Mouse (Mus musculus) liver, postnatal 0 days (tissue): Measurements from ENCODE around the gene G2e3. TPM values are rescaled to one million over a fixed set of nuclear protein-coding genes. Genes with fewer than 3 reads are reported as not detected.

Experiments
- ATAC-seq: fragments of 200-750 bp; cut with Nextera tagmentation; 2 replicates; pipeline ENCODE4 v1.8.0; 2017; ENCODE audit warnings: mild to moderate bottlenecking, moderate library complexity
- DNase-seq: peaks from one replicate; pipeline ENCODE4 v3.0.0-alpha.2; 2016
- H3K27ac ChIP-seq: fragments of 300-500 bp; sonication (generic); 2 replicates; pipeline ENCODE4 v1.5.1; 2014; ENCODE audit warnings: antibody characterized with exemption, moderate library complexity, mild to moderate bottlenecking, low read depth
- H3K27me3 ChIP-seq: fragments of 300-500 bp; sonication (generic); 2 replicates; pipeline ENCODE4 v1.6.1; 2014; ENCODE audit warnings: low read length, control low read depth, mixed read lengths; ENCODE audit not compliant: insufficient read depth
- H3K36me3 ChIP-seq: fragments of 300-500 bp; sonication (generic); replicated peaks from 2 replicates; pipeline ENCODE4 v1.6.1; 2014; ENCODE audit warnings: mild to moderate bottlenecking, control low read depth, low read length, moderate library complexity, mixed read lengths; ENCODE audit not compliant: insufficient read depth
- H3K4me1 ChIP-seq: fragments of 300-500 bp; sonication (generic); 2 replicates; pipeline ENCODE4 v1.6.1; 2014; ENCODE audit warnings: antibody characterized with exemption, mild to moderate bottlenecking, control low read depth; ENCODE audit not compliant: insufficient read depth
- H3K4me2 ChIP-seq: fragments of 300-500 bp; sonication (generic); 2 replicates; pipeline ENCODE4 v1.6.1; 2014; ENCODE audit warnings: low read depth, mild to moderate bottlenecking, low read length, moderate library complexity, mixed read lengths
- H3K4me3 ChIP-seq: fragments of 300-500 bp; sonication (generic); 2 replicates; pipeline ENCODE4 v1.5.1; 2014; ENCODE audit warnings: low read depth, low read length
- H3K9ac ChIP-seq: fragments of 300-500 bp; sonication (generic); replicated peaks from 2 replicates; pipeline ENCODE4 v1.6.1; 2014; ENCODE audit warnings: mild to moderate bottlenecking, moderate library complexity
- H3K9me3 ChIP-seq: fragments of 300-500 bp; sonication (generic); 2 replicates; pipeline ENCODE4 v1.6.1; 2016; ENCODE audit warnings: mild to moderate bottlenecking, control low read depth, low read length, mixed read lengths
- CTCF ChIP-seq: sonication (generic); IDR thresholded peaks from 2 replicates; pipeline ENCODE4 v1.5.1; 2016; ENCODE audit warnings: antibody characterized with exemption, low read depth
- EP300 ChIP-seq: IDR thresholded peaks from 2 replicates; pipeline ENCODE4 v1.6.1; 2016; ENCODE audit warnings: antibody characterized with exemption, low read depth, mild to moderate bottlenecking
- WGBS: fragments of 180-500 bp; shearing (Covaris S2); extraction: QIAGEN DNeasy Blood & Tissue Kit; methylation state at CpG from one replicate; pipeline ENCODE4 v1.1.7; 2014; ENCODE audit not compliant: insufficient replicate concordance; 5-methylcytosine and 5-hydroxymethylcytosine counted together
- polyA plus RNA-seq: library from polyadenylated mRNA; unstranded; fragments of >200 nt; fragmentation: Nextera tagmentation; extraction: Ambion mirVana; gene quantifications from 2 replicates; pipeline ENCODE4 v1.2.1, GENCODE M21; 2015

G2e3 gene
- polyA plus RNA-seq, 1 experiment from 2014 or later: 6.8 TPM

GRCm38 (mm10) chr12:51355296-51355695, 7.4 kb downstream of the G2e3 start:
- ATAC-seq: no peak
- H3K36me3 ChIP-seq: peaks cover 69% of the 10 kb centered on the region
- H3K4me1 ChIP-seq: peaks cover 6% of the 10 kb centered on the region
- no peaks in the 10 kb centered on the region for H3K9me3 ChIP-seq
- 51% methylated on average over 8 of the region's 8 CpGs for WGBS
- DNase-seq: peak; percentile 22
- no peak overlapping the region for H3K4me3 ChIP-seq
- TF ChIP-seq EP300 (no peak), CTCF (no peak)
- H3K27ac ChIP-seq: no peak overlapping the region
- H3K27me3 ChIP-seq: no peaks in the 10 kb centered on the region
- no peak overlapping the region for H3K9ac ChIP-seq
- H3K4me2 ChIP-seq: no peak overlapping the region

- DNase-seq (no peak), ATAC-seq (no peak)
- Histone ChIP-seq H3K4me1 (no peaks in the 10 kb centered on the region), H3K27me3 (no peaks in the 10 kb centered on the region), H3K36me3 (peaks cover 82% of the 10 kb centered on the region), H3K9me3 (no peaks in the 10 kb centered on the region), H3K4me2 (no peak overlapping the region), H3K9ac (no peak overlapping the region), H3K27ac (no peak overlapping the region), H3K4me3 (no peak overlapping the region)
- TF ChIP-seq EP300 (no peak), CTCF (no peak)
Measured at GRCm38 (mm10) chr12:51361294-51361693, 13.4 kb downstream of the G2e3 start.

GRCm38 (mm10) chr12:51362898-51363297, 15.0 kb downstream of the G2e3 start:
- Histone ChIP-seq H3K9me3 (no peaks in the 10 kb centered on the region), H3K27me3 (no peaks in the 10 kb centered on the region), H3K9ac (no peak overlapping the region), H3K27ac (no peak overlapping the region), H3K36me3 (peaks cover 80% of the 10 kb centered on the region), H3K4me2 (no peak overlapping the region), H3K4me1 (no peaks in the 10 kb centered on the region), H3K4me3 (no peak overlapping the region)
- WGBS: 92% methylated on average over 1 of the region's 1 CpGs
- DNase-seq: no peak
- TF ChIP-seq CTCF (no peak), EP300 (no peak)
- ATAC-seq: no peak

- no peak for DNase-seq
Measured at GRCm38 (mm10) chr12:51368504-51368903, 20.6 kb downstream of the G2e3 start.

GRCm38 (mm10) chr12:51377003-51377887, 29.4 kb downstream of the G2e3 start, which contains the start of gene Scfd1:
Gene Scfd1 (plus strand): TSS chr12:51377510.
- no peaks in the 10 kb centered on the region for H3K27me3 ChIP-seq
- H3K27ac ChIP-seq: peak within 1 kb of the TSS; percentile 94
- TF ChIP-seq EP300: peak; percentile 59; the same call in 1 of the 2 replicates
- TF ChIP-seq CTCF: no peak
- peak within 1 kb of the TSS; percentile 87 for H3K4me3 ChIP-seq
- H3K9ac ChIP-seq: peak within 1 kb of the TSS; percentile 91
- H3K9me3 ChIP-seq: no peaks in the 10 kb centered on the region
- H3K4me1 ChIP-seq: no peaks in the 10 kb centered on the region
- ATAC-seq (peak; percentile 100), DNase-seq (peak; percentile 94)
- peak within 1 kb of the TSS; percentile 77 for H3K4me2 ChIP-seq
- WGBS: 2% methylated on average over 34 of the region's 34 CpGs
- H3K36me3 ChIP-seq: peaks cover 24% of the 10 kb centered on the region

More at GRCm38 (mm10) chr12:51368504-51368903, 20.6 kb downstream of the G2e3 start:
- no peaks in the 10 kb centered on the region for H3K4me1 ChIP-seq
- no peak for ATAC-seq
- 94% methylated on average over 3 of the region's 3 CpGs for WGBS
- H3K4me2 ChIP-seq: no peak overlapping the region
- no peaks in the 10 kb centered on the region for H3K27me3 ChIP-seq
- no peak overlapping the region for H3K4me3 ChIP-seq
- H3K9me3 ChIP-seq: no peaks in the 10 kb centered on the region
- H3K27ac ChIP-seq: no peak overlapping the region
- peaks cover 53% of the 10 kb centered on the region for H3K36me3 ChIP-seq
- no peak overlapping the region for H3K9ac ChIP-seq
- TF ChIP-seq CTCF: no peak
- no peak for TF ChIP-seq EP300

GRCm38 (mm10) chr12:51377888-51378190, 30.0 kb downstream of the G2e3 start:
- no peaks in the 10 kb centered on the region for H3K27me3 ChIP-seq
- no peak for ATAC-seq
- peaks cover 22% of the 10 kb centered on the region for H3K36me3 ChIP-seq
- H3K4me3 ChIP-seq: peak overlapping the region; percentile 87
- no peaks in the 10 kb centered on the region for H3K9me3 ChIP-seq
- peak overlapping the region; percentile 77 for H3K4me2 ChIP-seq
- DNase-seq: no peak
- TF ChIP-seq CTCF (no peak), EP300 (no peak)
- peak overlapping the region; percentile 91 for H3K9ac ChIP-seq
- H3K27ac ChIP-seq: peak overlapping the region; percentile 94
- H3K4me1 ChIP-seq: no peaks in the 10 kb centered on the region
- 7% methylated on average over 6 of the region's 6 CpGs for WGBS
